Mouse (Mus musculus): ENCODE measurements at regions not wholly inside any gene's neighbourhood (a gene's known extent, or its start where the extent isn't known, plus 50 kb on each side); places are given as distances from the start of the nearest gene placed in this dataset.

DNA sequence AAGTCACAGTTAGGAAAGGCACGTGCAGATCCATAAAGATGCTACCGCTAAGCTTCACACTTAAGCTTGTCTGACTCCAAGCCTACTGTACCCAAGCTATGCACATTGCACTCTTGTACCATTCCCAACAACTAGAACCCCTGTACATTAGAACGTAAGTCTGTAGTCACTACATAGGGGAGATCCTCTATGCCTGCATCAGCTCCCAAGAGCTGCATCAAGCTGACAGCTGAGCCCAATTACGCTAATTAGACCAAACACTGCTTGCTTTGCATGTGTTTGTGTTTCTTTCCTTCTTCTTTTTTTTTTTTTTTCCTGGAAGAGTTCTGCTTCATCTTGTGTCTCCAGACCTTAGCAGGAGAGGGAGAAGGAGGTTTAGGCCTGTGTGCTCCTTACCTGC, 641.5 kb upstream of the Sox9 start:
- no peak overlapping the region for H3K4me3 ChIP-seq (ENCODE audit: insufficient read depth, low read depth, low read length)
- TF ChIP-seq CTCF (IDR thresholded peaks at IDR 0.05; ENCODE audit: insufficient read depth, low read depth, low read length) (no peak), POLR2A (IDR thresholded peaks at IDR 0.05; ENCODE audit: insufficient read depth, low read depth, low read length) (no peak)
- H3K4me1 ChIP-seq (ENCODE audit: control insufficient read depth, insufficient read depth, low read length): 0 out of 2 replicates have a peak, but pooled peaks cover 2% of the 10 kb centered on the region
- WGBS: 39% methylated on average over 4 of the region's 4 CpGs
- no peak overlapping the region for H3K27ac ChIP-seq (ENCODE audit: insufficient read depth, low read depth, low read length)

DNA sequence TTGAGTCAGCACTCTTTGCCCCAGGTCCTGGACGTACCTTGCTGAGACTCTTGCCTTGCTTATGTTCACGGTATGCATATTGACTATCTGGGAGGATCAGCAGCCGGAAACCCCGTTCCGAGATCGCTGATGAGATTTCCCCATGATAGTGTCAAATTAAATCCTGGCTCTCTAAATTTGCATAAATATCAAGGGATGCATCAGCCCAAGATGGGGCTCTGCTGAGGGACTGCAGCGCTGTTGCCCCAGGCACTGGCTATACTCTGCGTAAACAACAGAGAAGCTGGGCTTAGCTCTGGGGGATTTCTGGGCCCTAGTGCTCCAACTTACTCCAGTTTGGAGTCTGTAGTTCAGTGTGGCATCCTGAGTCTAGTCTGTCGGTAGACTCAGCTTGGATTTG, 641.1 kb upstream of the Sox9 start:
- H3K4me3 ChIP-seq (ENCODE audit: insufficient read depth, low read depth, low read length): no peak overlapping the region
- no peak overlapping the region for H3K27ac ChIP-seq (ENCODE audit: insufficient read depth, low read depth, low read length)
- WGBS: 60% methylated on average over 9 of the region's 9 CpGs
- TF ChIP-seq POLR2A (IDR thresholded peaks at IDR 0.05; ENCODE audit: insufficient read depth, low read depth, low read length) (no peak), CTCF (IDR thresholded peaks at IDR 0.05; ENCODE audit: insufficient read depth, low read depth, low read length) (no peak)
- 0 out of 2 replicates have a peak, but pooled peaks cover 2% of the 10 kb centered on the region for H3K4me1 ChIP-seq (ENCODE audit: control insufficient read depth, insufficient read depth, low read length)

DNA sequence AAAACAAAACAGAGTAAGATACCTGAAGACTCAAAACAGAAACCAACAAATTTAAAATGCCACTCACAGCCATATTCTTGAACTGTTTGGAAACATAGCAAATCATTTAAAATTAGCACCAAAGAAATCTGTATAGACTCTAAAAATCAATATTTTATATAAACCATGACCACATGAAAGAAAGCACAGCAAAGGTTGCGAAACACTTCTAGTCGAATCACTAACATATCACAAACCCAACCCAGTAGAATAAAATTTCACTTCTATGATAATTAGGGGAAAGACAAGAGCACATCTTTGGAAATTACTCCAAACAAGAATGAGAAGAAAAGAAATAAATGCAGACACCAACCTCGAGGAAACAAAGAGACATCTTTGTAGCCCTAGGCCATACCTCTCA, 630.0 kb upstream of the Sox9 start:
- no peak for TF ChIP-seq CTCF (IDR thresholded peaks at IDR 0.05; ENCODE audit: insufficient read depth, low read depth, low read length)
- TF ChIP-seq POLR2A (IDR thresholded peaks at IDR 0.05; ENCODE audit: insufficient read depth, low read depth, low read length): no peak
- Histone ChIP-seq H3K4me3 (ENCODE audit: insufficient read depth, low read depth, low read length) (no peak overlapping the region), H3K27ac (ENCODE audit: insufficient read depth, low read depth, low read length) (no peak overlapping the region), H3K4me1 (ENCODE audit: control insufficient read depth, insufficient read depth, low read length) (no peaks in the 10 kb centered on the region)
- WGBS: 88% methylated on average over 3 of the region's 3 CpGs

DNA sequence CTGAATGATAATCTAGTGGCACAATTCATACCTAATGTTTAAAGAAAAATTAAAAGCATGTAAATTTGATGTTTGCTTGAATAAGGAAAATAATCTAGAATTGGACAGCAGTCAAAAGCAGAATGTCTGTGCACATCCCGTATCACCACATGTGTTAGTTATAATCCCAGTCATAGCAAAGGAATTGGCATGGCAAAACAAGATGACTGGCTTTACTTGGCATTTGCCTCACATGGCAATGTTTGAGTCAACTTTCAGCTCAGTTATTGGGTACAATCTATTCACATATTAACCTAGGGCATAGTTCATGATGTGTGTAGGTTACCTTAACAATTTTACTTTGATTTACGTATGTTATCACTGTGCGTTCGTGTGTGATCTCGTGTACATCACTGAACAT, 628.8 kb upstream of the Sox9 start:
- Histone ChIP-seq H3K4me3 (ENCODE audit: insufficient read depth, low read depth, low read length) (no peak overlapping the region), H3K4me1 (ENCODE audit: control insufficient read depth, insufficient read depth, low read length) (no peaks in the 10 kb centered on the region), H3K27ac (ENCODE audit: insufficient read depth, low read depth, low read length) (no peak overlapping the region)
- 96% methylated on average over 5 of the region's 5 CpGs for WGBS
- TF ChIP-seq POLR2A (IDR thresholded peaks at IDR 0.05; ENCODE audit: insufficient read depth, low read depth, low read length) (no peak), CTCF (IDR thresholded peaks at IDR 0.05; ENCODE audit: insufficient read depth, low read depth, low read length) (no peak)

DNA sequence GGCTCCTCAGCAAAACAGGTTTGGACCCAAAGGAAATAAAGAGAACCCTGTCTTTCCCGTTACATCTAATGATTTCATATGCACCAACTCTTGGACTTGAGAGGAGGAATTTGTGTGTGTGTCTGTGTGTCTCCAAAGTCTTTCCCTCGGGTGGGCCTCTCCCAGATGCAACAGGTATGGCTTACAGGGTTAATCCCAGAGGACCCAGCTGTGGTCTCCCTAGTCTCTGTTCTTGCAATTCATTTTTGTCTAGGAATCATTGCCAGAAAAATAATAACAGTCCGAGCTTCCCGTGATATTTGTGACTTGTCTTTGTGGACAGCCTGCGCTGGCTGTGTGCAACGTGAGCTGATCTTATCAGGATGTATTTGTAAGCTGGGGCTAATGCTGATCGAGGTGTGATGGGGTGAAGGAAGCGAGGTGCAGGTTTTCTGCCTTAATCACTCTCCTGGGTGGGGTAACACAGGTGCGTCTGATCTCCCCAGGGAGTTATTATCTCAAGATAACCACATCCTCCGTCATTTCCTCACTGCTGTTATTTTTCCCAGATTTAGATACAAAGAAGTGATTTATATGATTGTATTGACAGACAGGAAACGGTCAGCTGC, 627.2 kb upstream of the Sox9 start:
- Histone ChIP-seq H3K4me1 (ENCODE audit: control insufficient read depth, insufficient read depth, low read length) (no peaks in the 10 kb centered on the region), H3K27ac (ENCODE audit: insufficient read depth, low read depth, low read length) (no peak overlapping the region), H3K4me3 (ENCODE audit: insufficient read depth, low read depth, low read length) (no peak overlapping the region)
- WGBS: 59% methylated on average over 11 of the region's 11 CpGs
- TF ChIP-seq CTCF (IDR thresholded peaks at IDR 0.05; ENCODE audit: insufficient read depth, low read depth, low read length) (no peak), POLR2A (IDR thresholded peaks at IDR 0.05; ENCODE audit: insufficient read depth, low read depth, low read length) (no peak)

DNA sequence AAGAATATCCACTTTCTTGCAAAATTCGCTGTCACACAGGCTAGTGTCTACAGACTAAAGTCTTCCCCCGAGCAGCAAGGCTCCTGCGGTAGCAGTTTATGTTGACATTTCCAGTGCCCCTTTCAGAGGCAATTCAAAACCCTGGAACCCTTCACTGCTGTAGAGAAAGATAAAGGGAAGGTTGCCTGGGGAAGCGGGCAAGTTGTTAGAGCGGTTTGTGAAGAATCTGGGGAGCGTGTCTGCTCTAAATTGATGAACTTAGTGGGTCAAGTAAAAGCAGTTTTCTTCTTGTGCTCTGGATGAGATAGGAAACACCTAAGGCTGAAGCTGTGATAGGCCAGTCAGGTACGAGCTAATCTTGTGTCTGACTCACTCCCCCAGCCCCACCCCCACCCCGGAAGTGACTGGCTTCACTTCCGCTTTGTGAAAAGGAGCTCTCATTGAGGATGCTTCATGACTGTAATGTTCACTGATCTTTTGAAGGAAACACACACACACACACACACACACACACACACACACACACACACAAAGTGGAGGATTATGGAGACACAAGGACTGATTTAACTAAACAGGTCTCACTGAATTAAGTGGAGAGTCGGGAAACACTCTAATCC, 626.6 kb upstream of the Sox9 start:
- no peaks in the 10 kb centered on the region for H3K4me1 ChIP-seq (ENCODE audit: control insufficient read depth, insufficient read depth, low read length)

DNA sequence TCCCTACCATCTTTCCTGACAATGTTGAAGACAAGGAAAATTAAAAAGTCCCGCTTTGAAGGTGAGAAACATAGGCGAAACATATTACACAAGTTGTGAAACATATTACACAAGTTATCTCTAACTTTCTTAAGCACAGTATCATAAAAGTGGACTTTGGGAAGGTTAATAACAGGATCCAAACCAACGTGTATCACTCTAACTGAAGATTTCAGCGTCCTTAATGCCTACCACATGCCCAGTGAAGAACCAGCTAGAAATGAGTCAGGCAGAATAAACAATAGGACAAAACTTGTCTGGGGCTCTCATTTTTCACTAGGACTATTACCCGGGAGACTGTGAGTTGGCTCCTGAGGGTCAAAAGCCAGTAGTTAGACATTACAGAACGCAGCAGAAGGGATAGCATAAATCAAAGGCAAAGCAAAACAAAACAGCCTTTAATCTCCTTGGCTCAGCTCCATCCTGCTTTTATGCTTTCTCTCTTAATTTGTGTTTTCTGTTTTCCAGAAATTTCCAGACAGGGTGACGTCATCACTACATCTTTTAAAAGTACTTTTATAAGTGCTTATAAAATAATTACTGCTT, 618.3 kb upstream of the Sox9 start:
- 60% methylated on average over 7 of the region's 7 CpGs for WGBS

More for the DNA sequence above, 626.6 kb upstream of the Sox9 start:
- WGBS: 44% methylated on average over 10 of the region's 10 CpGs
- no peak overlapping the region for H3K4me3 ChIP-seq (ENCODE audit: insufficient read depth, low read depth, low read length)
- TF ChIP-seq CTCF (IDR thresholded peaks at IDR 0.05; ENCODE audit: insufficient read depth, low read depth, low read length): no peak
- TF ChIP-seq POLR2A (IDR thresholded peaks at IDR 0.05; ENCODE audit: insufficient read depth, low read depth, low read length): no peak
- H3K27ac ChIP-seq (ENCODE audit: insufficient read depth, low read depth, low read length): no peak overlapping the region

DNA sequence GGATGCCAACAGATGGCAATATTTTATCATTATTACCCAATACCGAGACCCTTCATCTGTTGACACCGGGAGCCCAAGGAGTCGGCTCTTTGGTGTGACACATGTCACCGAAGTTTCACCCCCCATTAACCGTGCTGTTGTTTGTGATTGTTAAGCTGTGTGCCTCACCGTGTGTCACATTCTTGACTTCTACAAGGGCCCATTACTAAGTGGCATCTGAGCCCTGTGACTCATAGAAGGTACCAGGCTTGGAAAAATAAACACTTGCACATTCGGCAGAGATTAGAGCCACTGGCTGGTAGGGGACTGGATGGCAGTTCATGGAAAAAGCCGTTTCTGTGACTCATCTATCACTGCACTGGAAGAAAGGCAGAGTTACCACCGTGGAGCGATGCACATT, 608.4 kb upstream of the Sox9 start:
- no peak overlapping the region for H3K4me3 ChIP-seq (ENCODE audit: insufficient read depth, low read depth, low read length)
- WGBS: 69% methylated on average over 10 of the region's 10 CpGs
- H3K27ac ChIP-seq (ENCODE audit: insufficient read depth, low read depth, low read length): no peak overlapping the region
- TF ChIP-seq POLR2A (IDR thresholded peaks at IDR 0.05; ENCODE audit: insufficient read depth, low read depth, low read length): no peak
- no peak for TF ChIP-seq CTCF (IDR thresholded peaks at IDR 0.05; ENCODE audit: insufficient read depth, low read depth, low read length)
- H3K4me1 ChIP-seq (ENCODE audit: control insufficient read depth, insufficient read depth, low read length): no peaks in the 10 kb centered on the region

More for the DNA sequence above, 618.3 kb upstream of the Sox9 start:
- Histone ChIP-seq H3K4me3 (ENCODE audit: insufficient read depth, low read depth, low read length) (no peak overlapping the region), H3K27ac (ENCODE audit: insufficient read depth, low read depth, low read length) (no peak overlapping the region), H3K4me1 (ENCODE audit: control insufficient read depth, insufficient read depth, low read length) (no peaks in the 10 kb centered on the region)
- TF ChIP-seq CTCF (IDR thresholded peaks at IDR 0.05; ENCODE audit: insufficient read depth, low read depth, low read length) (no peak), POLR2A (IDR thresholded peaks at IDR 0.05; ENCODE audit: insufficient read depth, low read depth, low read length) (no peak)

DNA sequence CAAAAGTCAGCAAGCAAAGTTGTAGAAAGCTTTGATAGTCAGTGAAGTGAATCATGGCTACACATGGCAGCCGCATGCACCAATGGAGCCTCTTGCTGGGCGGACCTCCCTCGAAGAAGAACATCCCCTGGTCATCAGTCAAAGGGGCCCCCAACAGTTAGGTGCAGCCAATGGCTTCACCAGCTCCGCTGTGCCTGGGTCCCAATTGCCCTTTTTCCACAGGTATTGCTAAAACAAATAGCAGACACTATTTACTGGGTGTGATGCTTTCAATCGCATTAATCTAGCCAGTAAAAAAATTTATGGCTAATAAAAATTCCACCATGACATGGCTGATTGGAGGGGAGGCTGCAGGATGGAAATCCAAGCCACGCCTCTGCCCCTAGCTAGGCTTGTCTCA, 606.7 kb upstream of the Sox9 start:
- 96% methylated on average over 6 of the region's 6 CpGs for WGBS
- no peak overlapping the region for H3K27ac ChIP-seq (ENCODE audit: insufficient read depth, low read depth, low read length)
- no peak overlapping the region for H3K4me3 ChIP-seq (ENCODE audit: insufficient read depth, low read depth, low read length)
- no peak for TF ChIP-seq CTCF (IDR thresholded peaks at IDR 0.05; ENCODE audit: insufficient read depth, low read depth, low read length)
- no peaks in the 10 kb centered on the region for H3K4me1 ChIP-seq (ENCODE audit: control insufficient read depth, insufficient read depth, low read length)
